Mouse (Mus musculus) midbrain, embryonic 11.5 days (tissue): Measurements from ENCODE around the gene Tmem30b. TPM values are rescaled to one million over a fixed set of nuclear protein-coding genes. Genes with fewer than 3 reads are reported as not detected.
"Not testable (repeated sequence)": the region's sequence is repeated elsewhere in the genome, so short reads cannot be mapped to it uniquely, and the experiment has no call there.

ENCODE experiments used
- ATAC-seq: fragments of 200-750 bp; cut with Nextera tagmentation; 2 replicates; pipeline ENCODE4 v1.8.0; 2017; ENCODE audit warnings: moderate TSS enrichment, moderate library complexity; ENCODE audit not compliant: low FRiP score
- DNase-seq: peaks from one replicate; pipeline ENCODE4 v3.0.0; 2015; ENCODE audit warnings: low spot score; ENCODE audit errors: missing footprints
- H3K27ac ChIP-seq: fragments of 300-500 bp; sonication (generic); 2 replicates; pipeline ENCODE4 v1.5.1; 2014; ENCODE audit warnings: low read depth, low read length
- H3K27me3 ChIP-seq: fragments of 300-500 bp; sonication (generic); 2 replicates; pipeline ENCODE4 v1.6.1; 2014; ENCODE audit warnings: mild to moderate bottlenecking, low read length, moderate library complexity, mixed read lengths; ENCODE audit not compliant: control insufficient read depth, insufficient read depth
- H3K36me3 ChIP-seq: fragments of 300-500 bp; sonication (generic); 2 replicates; pipeline ENCODE4 v1.6.1; 2014; ENCODE audit warnings: mild to moderate bottlenecking, low read length, moderate library complexity, mixed read lengths; ENCODE audit not compliant: control insufficient read depth, insufficient read depth
- H3K4me1 ChIP-seq: fragments of 300-500 bp; sonication (generic); 2 replicates; pipeline ENCODE4 v1.6.1; 2014; ENCODE audit warnings: low read length; ENCODE audit not compliant: control insufficient read depth, insufficient read depth
- H3K4me2 ChIP-seq: fragments of 300-500 bp; sonication (generic); 2 replicates; pipeline ENCODE4 v1.6.1; 2014; ENCODE audit warnings: mild to moderate bottlenecking, moderate library complexity
- H3K4me3 ChIP-seq: fragments of 300-500 bp; sonication (generic); 2 replicates; pipeline ENCODE4 v1.5.1; 2014; ENCODE audit warnings: low read depth, low read length
- H3K9ac ChIP-seq: fragments of 300-500 bp; sonication (generic); 2 replicates; pipeline ENCODE4 v1.6.1; 2014; ENCODE audit warnings: low read length
- H3K9me3 ChIP-seq: fragments of 300-500 bp; sonication (generic); 2 replicates; pipeline ENCODE4 v1.6.1; 2016; ENCODE audit warnings: low read length; ENCODE audit not compliant: control insufficient read depth
- WGBS: fragments of 180-500 bp; shearing (Covaris S2); extraction: QIAGEN DNeasy Blood & Tissue Kit; methylation state at CpG from one replicate; pipeline ENCODE4 v1.1.7; 2014; 5-methylcytosine and 5-hydroxymethylcytosine counted together
- polyA plus RNA-seq: library from polyadenylated mRNA; unstranded; fragments of >200 nt; fragmentation: Nextera tagmentation; extraction: Ambion mirVana; gene quantifications from 2 replicates; pipeline ENCODE4 v1.2.1, GENCODE M21; 2014

The Tmem30b gene
- polyA plus RNA-seq, 1 experiment from 2014 or later = 0.92 TPM

DNA sequence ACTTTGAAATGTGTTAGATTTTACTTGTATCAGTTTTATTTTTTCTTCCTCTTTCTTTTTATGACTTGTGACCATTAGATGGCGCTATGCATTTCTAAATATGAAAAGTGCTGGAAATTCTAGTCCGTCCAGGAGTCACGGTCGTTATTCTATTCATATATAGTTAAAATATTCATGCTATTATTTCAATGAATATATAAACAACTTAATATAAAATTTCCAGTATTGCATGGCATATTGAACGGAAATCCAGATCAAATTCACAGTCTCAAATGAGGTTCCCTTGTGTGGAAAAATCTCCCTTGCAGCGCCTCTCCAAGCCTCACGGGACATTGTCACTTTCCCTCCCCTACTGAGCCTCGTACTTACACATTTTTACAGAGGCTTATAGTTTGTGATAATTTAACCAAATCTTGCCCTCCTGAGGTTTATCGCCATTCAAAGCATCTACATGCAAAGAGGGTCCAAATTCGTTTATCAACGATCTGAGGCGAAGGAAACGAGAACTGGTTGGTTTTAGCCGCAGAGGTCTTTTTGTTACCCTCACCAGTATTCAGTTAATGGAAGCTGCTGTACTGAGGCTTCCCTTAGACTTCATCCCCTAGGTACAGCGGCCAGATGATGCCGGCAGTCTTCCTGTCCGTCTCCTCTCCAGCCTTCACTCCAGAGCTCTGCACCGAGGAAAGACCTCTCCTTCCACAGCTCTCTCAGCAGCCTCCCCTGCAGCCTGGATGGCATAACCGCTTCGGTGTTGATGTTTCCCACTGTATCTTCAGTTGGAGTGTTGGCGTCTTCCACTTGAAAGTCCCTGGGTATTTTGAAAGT is 18.8 kb upstream of the Tmem30b start:
- DNase-seq (peak; percentile 91), ATAC-seq (no peak)
- Histone ChIP-seq H3K4me3 (peak overlapping the region; percentile 27), H3K36me3 (no peaks in the 10 kb centered on the region), H3K27me3 (no peaks in the 10 kb centered on the region), H3K4me2 (peak overlapping the region; percentile 50), H3K9me3 (no peaks in the 10 kb centered on the region), H3K4me1 (no peaks in the 10 kb centered on the region), H3K9ac (peak overlapping the region; percentile 51), H3K27ac (no peak overlapping the region)
- WGBS = 24% methylated on average over 21 of the region's 21 CpGs

DNA sequence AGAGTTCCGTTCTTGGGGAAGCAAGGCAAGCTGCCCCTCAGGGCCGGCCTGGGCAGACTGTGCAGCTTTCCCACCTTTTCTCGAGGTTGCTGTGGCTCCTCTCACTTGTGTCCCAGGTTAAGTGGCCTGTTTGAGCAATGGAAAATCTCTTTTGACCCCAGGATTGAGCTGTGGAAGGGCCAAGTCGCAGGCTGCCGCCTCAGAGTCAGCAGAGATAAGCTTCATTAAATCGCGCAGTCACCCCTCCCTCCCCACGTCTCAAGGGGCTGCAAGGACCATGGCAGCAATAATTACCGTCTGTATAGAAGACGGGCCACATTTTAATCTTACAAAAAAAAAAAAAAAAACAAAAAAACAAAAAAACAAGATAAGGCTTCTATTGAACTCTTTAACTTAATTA is 18.0 kb upstream of the Tmem30b start:
- WGBS = 18% methylated on average over 10 of the region's 10 CpGs
- DNase-seq (no peak), ATAC-seq (peak; percentile 35; the same call in 1 of the 2 replicates)
- H3K4me1 ChIP-seq = no peaks in the 10 kb centered on the region
- no peak overlapping the region for H3K9ac ChIP-seq
- H3K27me3 ChIP-seq = no peaks in the 10 kb centered on the region
- no peak overlapping the region for H3K4me3 ChIP-seq
- no peak overlapping the region for H3K27ac ChIP-seq
- no peaks in the 10 kb centered on the region for H3K9me3 ChIP-seq
- H3K4me2 ChIP-seq = no peak overlapping the region
- no peaks in the 10 kb centered on the region for H3K36me3 ChIP-seq

DNA sequence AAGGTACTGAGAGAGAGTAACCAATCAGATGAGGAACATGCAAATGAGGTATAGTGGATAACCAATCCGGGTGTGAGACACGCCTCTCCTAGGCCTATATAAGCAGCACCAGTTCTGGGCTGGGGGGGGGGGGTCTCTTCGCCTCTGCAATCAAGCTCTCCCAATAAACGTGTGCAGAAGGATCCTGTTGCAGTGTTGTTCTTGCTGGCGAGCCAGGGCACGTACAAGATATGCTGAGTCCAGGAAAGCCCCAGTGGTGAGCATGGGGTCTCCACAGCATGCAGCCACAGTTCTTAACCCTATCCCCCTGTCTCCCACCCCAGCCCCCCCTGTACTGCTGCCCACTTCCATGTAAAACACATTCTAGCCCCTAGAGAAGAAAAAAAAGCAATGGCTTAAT is 16.9 kb upstream of the Tmem30b start:
- WGBS = 84% methylated on average over 6 of the region's 6 CpGs
- not testable (repeated sequence) for H3K27ac ChIP-seq, ATAC-seq, H3K9ac ChIP-seq, H3K36me3 ChIP-seq, H3K9me3 ChIP-seq, H3K27me3 ChIP-seq, H3K4me2 ChIP-seq, H3K4me1 ChIP-seq, H3K4me3 ChIP-seq, DNase-seq

DNA sequence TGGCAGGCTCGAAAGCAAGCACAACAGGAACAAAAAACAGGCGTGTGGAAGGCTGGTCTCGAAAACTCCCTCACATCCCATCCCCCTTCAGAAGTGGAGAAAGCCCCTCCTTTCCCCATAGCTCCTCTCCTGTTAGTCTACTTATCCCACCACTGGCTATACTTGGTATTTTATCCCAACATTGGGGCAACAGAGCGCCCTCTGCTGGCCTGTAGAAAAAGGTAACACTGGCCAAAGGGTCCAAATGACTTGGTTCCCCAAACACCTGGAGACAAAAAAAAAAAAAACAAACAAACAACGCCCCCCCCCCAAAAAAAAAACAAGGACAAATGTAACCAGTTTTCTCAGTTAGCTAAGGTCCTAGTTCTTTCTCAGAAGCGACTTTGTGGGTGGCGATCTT is 13.9 kb upstream of the Tmem30b start:
- Histone ChIP-seq H3K36me3 (no peaks in the 10 kb centered on the region), H3K27me3 (no peaks in the 10 kb centered on the region), H3K4me3 (no peak overlapping the region), H3K9me3 (no peaks in the 10 kb centered on the region), H3K4me2 (no peak overlapping the region), H3K9ac (no peak overlapping the region), H3K4me1 (no peaks in the 10 kb centered on the region), H3K27ac (no peak overlapping the region)
- no peak for ATAC-seq
- DNase-seq = no peak
- 41% methylated on average over 7 of the region's 7 CpGs for WGBS

DNA sequence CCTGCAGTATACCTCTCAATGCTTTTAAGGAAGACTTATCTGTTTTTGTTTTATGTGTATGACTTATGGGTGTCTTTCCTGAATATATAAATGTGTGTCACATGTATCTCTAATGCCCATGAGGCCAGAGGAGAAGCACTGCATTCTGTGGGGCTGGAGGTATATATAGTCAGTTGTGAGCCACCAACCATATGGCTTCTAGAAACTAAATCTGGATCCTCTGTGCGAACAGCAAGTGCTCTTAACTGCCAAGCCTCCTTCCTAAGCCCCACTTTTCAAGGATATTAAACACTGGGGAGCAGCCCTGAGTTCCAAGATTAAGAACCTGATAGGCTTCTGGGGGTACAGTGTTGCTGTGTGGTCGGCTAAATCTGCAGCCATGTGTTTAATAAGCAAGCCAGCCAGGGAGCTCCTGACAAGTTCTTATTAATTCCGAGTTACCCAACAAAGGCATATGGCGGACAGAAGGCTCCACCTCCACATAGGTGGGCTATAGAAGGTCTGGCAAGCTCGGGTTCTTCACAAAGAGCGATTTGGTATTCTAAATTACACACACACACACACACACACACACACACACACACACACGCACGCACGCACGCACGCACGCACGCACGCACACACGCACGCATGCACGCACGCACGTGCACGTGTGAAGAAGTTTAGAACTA is 12.5 kb upstream of the Tmem30b start:
- no peak overlapping the region for H3K4me3 ChIP-seq
- ATAC-seq (no peak), DNase-seq (no peak)
- H3K9me3 ChIP-seq = no peaks in the 10 kb centered on the region
- WGBS = 89% methylated on average over 20 of the region's 20 CpGs
- no peak overlapping the region for H3K27ac ChIP-seq
- no peak overlapping the region for H3K4me2 ChIP-seq
- H3K36me3 ChIP-seq = no peaks in the 10 kb centered on the region
- no peaks in the 10 kb centered on the region for H3K4me1 ChIP-seq
- H3K27me3 ChIP-seq = no peaks in the 10 kb centered on the region
- H3K9ac ChIP-seq = no peak overlapping the region

DNA sequence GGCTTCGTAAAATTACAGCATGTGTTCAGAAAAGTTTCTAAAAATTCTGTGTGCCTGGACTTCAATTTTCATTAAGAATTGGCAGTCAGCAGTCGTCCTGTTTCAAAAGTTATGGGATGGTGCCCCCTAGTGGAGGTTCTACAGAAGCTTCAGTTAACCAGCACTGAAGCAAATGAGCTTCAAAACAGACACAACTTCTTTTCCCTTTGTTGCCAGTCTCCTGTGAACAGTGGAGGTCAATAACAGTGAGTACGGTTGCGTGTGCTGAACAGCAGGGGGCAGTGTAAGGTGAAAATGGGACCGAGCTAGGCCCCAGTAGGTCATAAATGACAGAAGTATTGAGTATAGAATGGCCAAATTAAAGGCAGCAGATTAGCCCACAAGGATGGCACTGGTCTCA is 8.0 kb upstream of the Tmem30b start:
- 5% methylated on average over 5 of the region's 5 CpGs for WGBS
- DNase-seq = peak; percentile 91
- H3K9ac ChIP-seq = no peak overlapping the region
- H3K27ac ChIP-seq = no peak overlapping the region
- H3K36me3 ChIP-seq = no peaks in the 10 kb centered on the region
- no peak overlapping the region for H3K4me3 ChIP-seq
- H3K4me1 ChIP-seq = no peaks in the 10 kb centered on the region
- no peak overlapping the region for H3K4me2 ChIP-seq
- ATAC-seq = peak; percentile 67
- no peaks in the 10 kb centered on the region for H3K9me3 ChIP-seq
- H3K27me3 ChIP-seq = peaks cover 8% of the 10 kb centered on the region; the same call in 1 of the 2 replicates

DNA sequence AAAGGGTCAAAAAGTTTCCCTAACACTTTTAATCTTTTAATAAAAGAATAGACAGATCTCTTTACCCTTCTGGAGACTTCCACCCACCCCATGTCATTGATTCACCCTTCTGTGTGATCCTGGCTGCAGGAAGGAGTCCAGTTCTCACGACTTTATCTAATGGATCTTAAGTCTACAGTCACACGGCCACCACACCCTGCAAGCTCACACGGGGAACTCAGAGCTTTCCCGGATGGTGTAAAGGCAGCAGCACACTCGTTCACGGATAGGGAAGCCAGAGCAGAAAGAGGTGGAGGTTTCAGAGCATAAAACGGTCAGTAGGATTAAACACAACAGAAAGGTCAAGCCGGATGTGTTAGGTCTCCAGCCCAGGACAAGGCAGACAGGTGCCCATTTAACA is 2.1 kb upstream of the Tmem30b start:
- H3K27me3 ChIP-seq = peaks cover 60% of the 10 kb centered on the region

DNA sequence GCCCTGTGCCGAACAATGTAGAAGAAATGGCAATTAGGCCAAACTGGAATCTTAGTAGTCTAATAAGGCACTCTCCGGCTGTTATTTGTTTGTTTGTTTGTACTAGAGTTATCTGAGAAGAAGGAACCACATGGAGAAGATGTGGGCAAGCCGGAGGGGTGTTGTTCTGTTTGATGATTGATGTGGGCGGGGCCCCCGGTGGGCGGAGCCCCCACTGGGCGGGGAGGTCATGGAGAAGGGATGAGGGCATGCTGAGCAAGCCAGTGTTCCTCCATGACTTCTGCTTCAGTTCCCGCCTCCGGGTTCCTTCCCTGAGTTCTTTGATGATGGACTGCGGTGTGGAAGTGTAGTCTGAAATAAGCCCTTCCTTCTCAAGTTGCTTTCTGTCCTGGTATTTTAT is 1.5 kb upstream of the Tmem30b start:
- H3K9me3 ChIP-seq = no peaks in the 10 kb centered on the region
- ATAC-seq (no peak), DNase-seq (no peak)
- H3K36me3 ChIP-seq = no peaks in the 10 kb centered on the region
- H3K4me2 ChIP-seq = no peak overlapping the region
- 46% methylated on average over 10 of the region's 10 CpGs for WGBS
- no peak overlapping the region for H3K27ac ChIP-seq
- peaks cover 64% of the 10 kb centered on the region for H3K27me3 ChIP-seq
- H3K4me1 ChIP-seq = peaks cover 13% of the 10 kb centered on the region
- no peak overlapping the region for H3K9ac ChIP-seq
- no peak overlapping the region for H3K4me3 ChIP-seq

More for the DNA sequence above, 2.1 kb upstream of the Tmem30b start:
- WGBS = 81% methylated on average over 8 of the region's 8 CpGs
- Histone ChIP-seq H3K27ac (no peak overlapping the region), H3K36me3 (no peaks in the 10 kb centered on the region), H3K9me3 (no peaks in the 10 kb centered on the region), H3K9ac (no peak overlapping the region), H3K4me3 (no peak overlapping the region), H3K4me1 (peaks cover 13% of the 10 kb centered on the region), H3K4me2 (no peak overlapping the region)
- ATAC-seq (no peak), DNase-seq (no peak)

DNA sequence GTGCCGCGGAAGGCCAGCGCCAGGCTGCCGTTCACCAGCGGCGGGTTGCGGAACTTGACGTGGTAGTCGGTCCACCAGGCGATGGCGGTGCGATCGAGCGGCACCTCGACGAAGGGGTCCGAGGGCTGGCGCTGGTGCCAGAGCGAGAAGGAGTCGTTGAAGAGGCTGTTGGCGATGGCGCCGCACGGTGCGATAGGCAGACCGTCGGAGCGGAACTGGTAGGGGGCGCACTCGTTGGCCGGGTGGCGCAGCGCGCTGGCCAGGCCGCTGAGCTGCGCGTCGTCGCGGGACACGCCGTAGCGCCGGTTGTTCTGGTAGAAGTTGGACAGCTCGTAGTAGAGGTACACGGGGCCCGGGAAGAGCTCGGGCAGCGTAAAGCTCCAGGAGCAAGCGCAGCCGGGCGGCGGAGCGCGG is 513 bp downstream of the Tmem30b start:
- WGBS = 1% methylated on average over 52 of the region's 55 CpGs

More for the DNA sequence above, 513 bp downstream of the Tmem30b start:
- peak; percentile 98 for DNase-seq
- Histone ChIP-seq H3K27me3 (peaks cover 62% of the 10 kb centered on the region), H3K9ac (0 out of 2 replicates have a peak overlapping the region, but pooled peaks have one; percentile 16), H3K36me3 (no peaks in the 10 kb centered on the region), H3K4me1 (peaks cover 13% of the 10 kb centered on the region), H3K4me3 (peak overlapping the region; percentile 35), H3K9me3 (no peaks in the 10 kb centered on the region), H3K4me2 (peak overlapping the region; percentile 51), H3K27ac (no peak overlapping the region)
- ATAC-seq = peak; percentile 68; the same call in 1 of the 2 replicates
